Mouse (Mus musculus) kidney, adult 2 months (tissue): Measurements from ENCODE around the gene Trp53. TPM values are rescaled to one million over a fixed set of nuclear protein-coding genes. Genes with fewer than 3 reads are reported as not detected.
"Not testable (repeated sequence)": the region's sequence is repeated elsewhere in the genome, so short reads cannot be mapped to it uniquely, and the experiment has no call there.

ENCODE experiments used
- DNase-seq: peaks from one replicate; pipeline ENCODE4 v3.0.0; 2021
- H3K27ac ChIP-seq: fragments of 200-500 bp; 2 replicates; pipeline ENCODE4 v1.5.1; 2012; ENCODE audit warnings: low read depth, low read length, control low read depth, inconsistent platforms; ENCODE audit not compliant: insufficient read depth
- H3K27me3 ChIP-seq: fragments of 200-500 bp; replicated peaks from 2 replicates; pipeline ENCODE4 v1.6.1; 2012; ENCODE audit warnings: mild to moderate bottlenecking, moderate library complexity, low read length, inconsistent platforms; ENCODE audit not compliant: control insufficient read depth, insufficient read depth
- H3K36me3 ChIP-seq: fragments of 200-500 bp; 2 replicates; pipeline ENCODE4 v1.6.1; 2012; ENCODE audit warnings: mild to moderate bottlenecking, moderate library complexity, low read length, inconsistent platforms; ENCODE audit not compliant: control insufficient read depth, insufficient read depth
- H3K4me1 ChIP-seq: fragments of 200-500 bp; 2 replicates; pipeline ENCODE4 v1.6.1; 2011; ENCODE audit warnings: low read length; ENCODE audit not compliant: control insufficient read depth, insufficient read depth
- H3K4me3 ChIP-seq: fragments of 200-500 bp; 2 replicates; pipeline ENCODE4 v1.5.1; 2011; ENCODE audit warnings: mild to moderate bottlenecking, low read depth, low read length, control low read depth; ENCODE audit not compliant: insufficient read depth
- CTCF ChIP-seq: fragments of 200-500 bp; conservative IDR thresholded peaks from 2 replicates; pipeline ENCODE4 v1.5.1; 2011; ENCODE audit warnings: low read depth, mild to moderate bottlenecking, control low read depth, low read length, moderate library complexity, mixed read lengths; ENCODE audit not compliant: insufficient read depth, insufficient read length
- POLR2A ChIP-seq: fragments of 200-500 bp; IDR thresholded peaks from one replicate; pipeline ENCODE4 v1.6.1; 2011; ENCODE audit warnings: low read depth, low read length, control low read depth
- WGBS: fragments of 180-500 bp; shearing (Covaris S2); methylation state at CpG from one replicate; pipeline ENCODE4 v1.1.7; 2018; 5-methylcytosine and 5-hydroxymethylcytosine counted together
- polyA plus RNA-seq: library from polyadenylated mRNA; depleted of rRNA; stranded (reverse); fragments of >200 nt; gene quantifications from 2 replicates; pipeline ENCODE4 v1.2.3, GENCODE M21; 2012

Trp53 gene
- polyA plus RNA-seq, 1 experiment = 48.5 TPM

DNA sequence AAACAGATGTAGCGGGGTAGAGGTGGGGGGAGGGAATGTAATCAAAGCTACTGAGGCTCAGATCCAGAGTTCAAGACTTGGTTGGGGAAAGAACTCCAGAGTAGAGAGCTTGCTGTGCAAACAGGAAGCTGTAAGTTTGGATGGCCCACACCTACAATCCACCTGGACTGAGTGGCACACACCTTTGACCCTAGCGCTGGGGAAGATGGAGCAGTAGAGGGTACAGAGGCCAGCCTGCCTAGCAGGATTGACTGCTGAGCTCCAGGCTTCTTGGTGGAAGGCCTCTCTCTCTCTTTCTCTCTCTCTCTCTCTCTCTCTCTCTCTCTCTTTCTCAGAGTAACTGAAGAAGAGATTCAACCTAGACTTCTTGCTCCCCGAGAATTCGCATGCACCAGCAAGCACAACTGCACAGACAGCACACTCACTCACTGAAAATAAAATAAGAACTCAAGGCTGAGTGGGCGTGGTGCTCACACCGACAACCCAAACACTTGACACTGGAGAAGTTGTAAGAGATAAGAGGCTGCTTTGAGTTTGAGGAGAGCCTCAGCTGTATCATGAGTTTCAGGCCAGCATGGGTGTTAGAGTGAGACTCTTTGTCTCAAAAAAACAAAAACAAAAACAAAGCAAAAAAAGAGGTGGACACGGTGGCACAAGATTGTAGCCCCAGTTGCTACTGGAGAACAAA, 40.4 kb downstream of the Trp53 start:
- 81% methylated on average over 7 of the region's 7 CpGs for WGBS
- H3K27me3 ChIP-seq = no peaks in the 10 kb centered on the region
- H3K4me3 ChIP-seq = no peak overlapping the region
- H3K27ac ChIP-seq = no peak overlapping the region
- TF ChIP-seq POLR2A (no peak), CTCF (no peak)
- no peak for DNase-seq
- no peaks in the 10 kb centered on the region for H3K36me3 ChIP-seq
- H3K4me1 ChIP-seq = no peaks in the 10 kb centered on the region; the same call in 1 of the 2 replicates

DNA sequence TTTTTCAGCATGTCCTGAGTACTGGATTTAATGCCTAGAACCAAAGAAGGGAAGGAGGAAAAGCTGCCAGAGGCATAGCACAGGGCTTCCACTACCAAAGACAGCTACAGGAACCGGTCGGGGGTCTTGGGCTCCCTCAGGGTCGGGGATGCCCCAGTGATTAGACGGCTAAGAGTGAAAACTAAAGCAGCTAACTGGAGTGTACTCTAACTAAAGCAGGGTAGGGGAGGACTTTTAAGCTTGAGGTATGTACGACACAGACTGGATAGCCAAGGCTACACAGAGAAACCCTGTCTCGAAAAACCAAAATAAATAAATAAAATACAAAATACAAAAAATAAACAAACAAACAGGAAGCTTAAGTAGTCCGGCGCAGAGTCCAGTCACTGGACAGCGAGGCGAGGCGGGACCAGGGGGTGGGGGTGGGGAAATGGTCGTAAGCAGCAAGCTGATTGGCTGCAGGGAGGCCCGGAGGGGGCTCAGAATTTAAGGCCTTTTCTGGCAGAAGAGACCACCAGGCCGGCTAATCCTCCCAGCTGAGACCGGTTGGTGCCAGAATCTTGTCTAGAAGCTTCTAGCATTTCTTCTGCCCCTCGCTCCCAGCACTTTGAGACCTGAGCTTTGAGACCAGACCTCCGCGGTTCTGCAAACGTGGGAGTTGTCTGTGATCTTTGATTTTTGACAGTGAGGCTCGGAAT, 41.6 kb downstream of the Trp53 start, which contains the start of gene Sat2:
Sat2 (plus strand) TSS at position 454 of the 698 bp plus-strand sequence.
- Histone ChIP-seq H3K36me3 (no peaks in the 10 kb centered on the region), H3K27ac (peak within 1 kb of the TSS; percentile 37), H3K27me3 (no peaks in the 10 kb centered on the region), H3K4me3 (peak within 1 kb of the TSS; percentile 56), H3K4me1 (no peaks in the 10 kb centered on the region; the same call in 1 of the 2 replicates)
- under 1% methylated on average over 20 of the region's 20 CpGs for WGBS
- TF ChIP-seq POLR2A (no peak), CTCF (no peak)
- DNase-seq = peak; percentile 73

- Histone ChIP-seq H3K4me3 (peak overlapping the region; percentile 56), H3K36me3 (no peaks in the 10 kb centered on the region), H3K27ac (no peak overlapping the region), H3K4me1 (no peaks in the 10 kb centered on the region; the same call in 1 of the 2 replicates), H3K27me3 (no peaks in the 10 kb centered on the region)
- 16% methylated on average over 6 of the region's 6 CpGs for WGBS
- TF ChIP-seq CTCF (no peak), POLR2A (no peak)
- DNase-seq = peak; percentile 27
Observed at GRCm38 (mm10) chr11:69622406-69622805, 42.2 kb downstream of the Trp53 start.

GRCm38 (mm10) chr11:69623006-69623405, 42.8 kb downstream of the Trp53 start:
- DNase-seq = no peak
- 78% methylated on average over 4 of the region's 4 CpGs for WGBS
- Histone ChIP-seq H3K36me3 (no peaks in the 10 kb centered on the region), H3K27ac (no peak overlapping the region), H3K4me3 (no peak overlapping the region), H3K4me1 (no peaks in the 10 kb centered on the region; the same call in 1 of the 2 replicates), H3K27me3 (no peaks in the 10 kb centered on the region)
- TF ChIP-seq CTCF (no peak), POLR2A (no peak)

- H3K27ac ChIP-seq, H3K27me3 ChIP-seq, H3K36me3 ChIP-seq, DNase-seq, H3K4me1 ChIP-seq, H3K4me3 ChIP-seq: not testable (repeated sequence)
- 84% methylated on average over 2 of the region's 2 CpGs for WGBS
Observed at GRCm38 (mm10) chr11:69624339-69624738, 44.2 kb downstream of the Trp53 start.

GRCm38 (mm10) chr11:69628286-69628685, 48.1 kb downstream of the Trp53 start:
- WGBS = 38% methylated on average over 6 of the region's 6 CpGs
- TF ChIP-seq CTCF (peak; percentile 99), POLR2A (no peak)
- DNase-seq = peak; percentile 87

GRCm38 (mm10) chr11:69629802-69630201, 49.6 kb downstream of the Trp53 start:
- Histone ChIP-seq H3K36me3 (no peaks in the 10 kb centered on the region), H3K27me3 (no peaks in the 10 kb centered on the region), H3K4me1 (peaks cover 3% of the 10 kb centered on the region; the same call in 1 of the 2 replicates), H3K27ac (no peak overlapping the region), H3K4me3 (no peak overlapping the region)
- WGBS = 44% methylated on average over 1 of the region's 1 CpGs
- DNase-seq = peak; percentile 38
- peak; percentile 16; the same call in 1 of the 2 replicates for TF ChIP-seq CTCF
- no peak for TF ChIP-seq POLR2A

More at GRCm38 (mm10) chr11:69628286-69628685, 48.1 kb downstream of the Trp53 start:
- H3K4me3 ChIP-seq = no peak overlapping the region
- H3K27me3 ChIP-seq = no peaks in the 10 kb centered on the region
- H3K36me3 ChIP-seq = no peaks in the 10 kb centered on the region
- no peaks in the 10 kb centered on the region for H3K4me1 ChIP-seq
- no peak overlapping the region for H3K27ac ChIP-seq
